Mouse (Mus musculus) brain, embryonic 18.5 days (tissue): ENCODE measurements around the gene Morn2.
"Not testable (repeated sequence)": the region's sequence is repeated elsewhere in the genome, so short reads cannot be mapped to it uniquely, and the experiment has no call there.

ENCODE experiments used
- DNase-seq: peaks from one replicate; pipeline ENCODE4 v3.0.0-alpha.2; 2012; ENCODE audit warnings: low read depth, low spot score

Morn2 gene

GRCm38 (mm10) chr17:80290074-80290657 lies at the start of gene Morn2, which contains the start of gene Dhx57:
TSS of gene Morn2 (plus strand) at chr17:80290203.
TSS of gene Dhx57 (minus strand) at chr17:80290476.
- DNase-seq = peak; percentile 90

- DNase-seq = no peak
Observed at GRCm38 (mm10) chr17:80241594-80241993, 48.4 kb upstream of the Morn2 start.

GRCm38 (mm10) chr17:80243116-80243515 lies 46.9 kb upstream of the Morn2 start:
- DNase-seq = no peak

- no peak for DNase-seq
Observed at GRCm38 (mm10) chr17:80252757-80253525, 37.1 kb upstream of the Morn2 start.

- no peak for DNase-seq
Observed at GRCm38 (mm10) chr17:80254421-80254820, 35.6 kb upstream of the Morn2 start.

- DNase-seq = no peak
Observed at GRCm38 (mm10) chr17:80255208-80255607, 34.8 kb upstream of the Morn2 start.

GRCm38 (mm10) chr17:80267065-80267464 lies 22.9 kb upstream of the Morn2 start:
- no peak for DNase-seq

GRCm38 (mm10) chr17:80268151-80268550 lies 21.9 kb upstream of the Morn2 start:
- no peak for DNase-seq

GRCm38 (mm10) chr17:80270622-80271021 lies 19.4 kb upstream of the Morn2 start:
- not testable (repeated sequence) for DNase-seq

- DNase-seq = no peak
Observed at GRCm38 (mm10) chr17:80278255-80278654, 11.7 kb upstream of the Morn2 start.

- no peak for DNase-seq
Observed at GRCm38 (mm10) chr17:80279340-80280070, 10.5 kb upstream of the Morn2 start.

GRCm38 (mm10) chr17:80284446-80284845 lies 5.6 kb upstream of the Morn2 start:
- DNase-seq = no peak

- DNase-seq = no peak
Observed at GRCm38 (mm10) chr17:80288012-80288411, 2.0 kb upstream of the Morn2 start.

- peak; percentile 6 for DNase-seq
Observed at GRCm38 (mm10) chr17:80289280-80290073, 526 bp upstream of the Morn2 start.

GRCm38 (mm10) chr17:80291148-80291547 lies 1.1 kb downstream of the Morn2 start:
- DNase-seq = peak; percentile 61

- DNase-seq = no peak
Observed at GRCm38 (mm10) chr17:80295258-80295657, 5.3 kb downstream of the Morn2 start.

- no peak for DNase-seq
Observed at GRCm38 (mm10) chr17:80298844-80299243, 8.8 kb downstream of the Morn2 start.

GRCm38 (mm10) chr17:80307251-80307650 lies 17.2 kb downstream of the Morn2 start, which contains the start of gene Arhgef33:
TSS of gene Arhgef33 (plus strand) at chr17:80307407.
- DNase-seq = no peak

- DNase-seq = no peak
Observed at GRCm38 (mm10) chr17:80311761-80312160, 21.8 kb downstream of the Morn2 start.

- no peak for DNase-seq
Observed at GRCm38 (mm10) chr17:80312405-80312804, 22.4 kb downstream of the Morn2 start.

- no peak for DNase-seq
Observed at GRCm38 (mm10) chr17:80322228-80322627, 32.2 kb downstream of the Morn2 start.

- DNase-seq = no peak
Observed at GRCm38 (mm10) chr17:80323015-80323414, 33.0 kb downstream of the Morn2 start.
